Mouse (Mus musculus): ENCODE data around the gene Cmtm2b. TPM values are rescaled to one million over a fixed set of nuclear protein-coding genes. Genes with fewer than 3 reads are reported as not detected.

The Cmtm2b gene
- polyA plus RNA-seq (2015; fragmentation: Nextera tagmentation; extraction: Ambion mirVana): not detected in 2 replicates

GRCm38 (mm10) chr8:104321930-104322329 is at the start of gene Cmtm2b:
TSS of gene Cmtm2b (plus strand) at chr8:104322230.

GRCm38 (mm10) chr8:104293081-104293480 is 28.9 kb upstream of the Cmtm2b start, which contains the start of gene Cmtm2a:
TSS of gene Cmtm2a (minus strand) at chr8:104293181.

DNA sequence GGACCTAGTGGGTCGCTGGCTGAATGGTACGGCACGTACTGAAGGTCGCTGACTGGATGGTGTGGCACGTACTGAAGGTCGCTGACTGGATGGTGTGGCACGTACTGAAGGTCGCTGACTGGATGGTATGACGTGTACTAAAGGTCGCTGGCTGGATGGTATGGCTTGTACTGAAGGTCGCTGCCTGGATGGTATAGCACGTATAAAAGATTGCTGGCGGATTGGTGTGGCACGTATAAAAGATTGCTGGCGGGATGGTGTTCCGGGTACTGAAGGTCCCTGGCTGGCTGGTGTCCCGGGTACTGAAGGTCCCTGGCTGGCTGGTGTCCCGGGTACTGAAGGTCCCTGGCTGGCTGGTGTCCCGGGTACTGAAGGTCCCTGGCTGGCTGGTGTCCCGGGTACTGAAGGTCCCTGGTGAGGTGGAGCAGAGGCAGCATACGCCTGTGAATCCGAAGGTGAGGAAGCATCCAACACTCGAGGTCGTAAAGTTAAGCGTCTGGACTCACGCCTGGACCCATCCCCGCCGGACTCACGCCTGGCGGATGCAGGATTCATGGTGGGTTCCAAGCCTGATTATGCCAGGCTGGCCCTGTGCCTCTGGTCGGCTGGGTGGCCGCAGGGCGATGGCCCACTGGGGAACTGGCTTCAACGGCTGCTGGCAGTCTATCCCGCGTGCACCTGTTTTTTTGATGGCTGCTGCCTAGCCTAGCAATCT is 12.4 kb upstream of the Cmtm2b start, which contains the start of the genes Gm45711 and Cmtm1:
TSS of gene Gm45711 (minus strand) at position 641 of the 715 bp plus-strand sequence.
TSS of gene Cmtm1 (minus strand) at position 705 of the 715 bp plus-strand sequence.

DNA sequence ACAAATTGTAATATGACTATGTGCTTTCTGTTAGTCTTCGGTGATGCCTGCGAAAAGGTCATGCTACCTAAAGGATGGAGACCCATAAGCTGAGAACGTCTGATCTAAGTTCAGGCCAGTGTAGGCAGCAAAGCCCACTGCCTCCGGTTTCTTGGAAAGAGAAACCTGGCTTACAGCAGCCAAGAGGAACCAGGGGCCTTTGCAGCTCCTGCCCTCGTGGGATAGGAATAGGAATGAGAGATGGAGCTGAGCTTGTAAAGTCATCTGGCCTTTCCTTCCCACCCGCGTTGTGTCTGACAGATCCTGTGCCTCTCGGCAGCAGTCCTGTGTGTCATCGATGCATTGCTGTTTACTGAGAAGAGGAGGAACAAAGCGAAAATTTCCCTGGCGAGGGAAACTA is 763 bp upstream of the Cmtm2b start, which contains the start of gene Gm11020:
TSS of gene Gm11020 (plus strand) at position 301 of the 400 bp plus-strand sequence.

DNA sequence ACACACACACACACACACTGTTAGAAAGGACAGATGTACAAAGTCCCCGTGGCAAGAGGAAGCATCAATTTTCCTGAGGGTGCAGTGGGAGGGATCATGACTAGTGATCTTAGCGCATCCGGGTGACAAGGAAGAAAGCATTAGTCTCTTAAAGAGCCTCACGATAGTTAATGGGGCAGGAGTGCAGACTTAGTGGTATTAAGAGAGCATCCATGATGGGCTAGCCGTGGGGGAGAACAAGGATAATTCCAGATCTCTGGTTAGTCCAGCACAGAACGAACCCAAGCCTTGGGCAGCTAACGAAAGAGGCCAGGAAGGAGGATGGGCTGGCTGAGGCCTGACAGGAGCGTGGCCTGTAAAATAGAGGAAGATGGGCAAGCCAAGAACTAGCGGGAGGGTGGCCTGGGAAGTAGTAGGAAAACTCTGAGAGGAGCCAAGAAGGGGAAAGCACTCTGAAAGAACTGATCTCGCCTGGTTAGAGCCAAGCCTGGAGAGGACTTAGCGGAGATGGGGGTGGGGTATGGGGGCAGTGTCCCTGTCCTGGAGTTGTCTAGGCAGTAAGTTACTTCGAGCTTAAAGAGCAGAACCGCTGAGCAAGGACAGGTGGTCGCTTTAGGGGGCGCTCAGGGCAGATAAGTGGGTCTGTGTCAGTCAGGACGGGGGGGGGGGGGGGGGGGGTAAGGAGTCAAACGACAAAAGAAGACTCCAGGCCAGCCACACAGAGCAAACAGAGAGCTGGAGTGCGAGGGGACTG is 17.4 kb downstream of the Cmtm2b start, which contains the start of gene Cmtm3:
TSS of gene Cmtm3 (plus strand) at position 182 of the 754 bp plus-strand sequence.

Other genes with a start within 250 kb of the Cmtm2b start
- gene Cdh5, start 220.6 kb upstream of the Cmtm2b start, polyA plus RNA-seq (2015; fragmentation: Nextera tagmentation; extraction: Ambion mirVana): 13.7 and 14.1 TPM in 2 replicates
- 4.9 and 7.0 TPM in 2 replicates for gene Bean1, start 151.8 kb upstream of the Cmtm2b start, polyA plus RNA-seq (2015; fragmentation: Nextera tagmentation; extraction: Ambion mirVana)
- gene Tk2, start 73.7 kb upstream of the Cmtm2b start, polyA plus RNA-seq (2015; fragmentation: Nextera tagmentation; extraction: Ambion mirVana): 13.2 and 14.4 TPM in 2 replicates
- 46.4 and 49.0 TPM in 2 replicates for gene Cklf, start 71.4 kb upstream of the Cmtm2b start, polyA plus RNA-seq (2015; fragmentation: Nextera tagmentation; extraction: Ambion mirVana)
- not detected in 2 replicates for gene Cmtm2a, start 29.0 kb upstream of the Cmtm2b start, polyA plus RNA-seq (2015; fragmentation: Nextera tagmentation; extraction: Ambion mirVana)
- not detected in 2 replicates for gene Gm45711, start 12.1 kb upstream of the Cmtm2b start, polyA plus RNA-seq (2015; fragmentation: Nextera tagmentation; extraction: Ambion mirVana)
- not detected in 2 replicates for gene Cmtm1, start 12.1 kb upstream of the Cmtm2b start, polyA plus RNA-seq (2015; fragmentation: Nextera tagmentation; extraction: Ambion mirVana)
- gene Gm11020, start 663 bp upstream of the Cmtm2b start, polyA plus RNA-seq (2015; fragmentation: Nextera tagmentation; extraction: Ambion mirVana): not detected in 2 replicates
- gene Cmtm3, start 17.2 kb downstream of the Cmtm2b start, polyA plus RNA-seq (2015; fragmentation: Nextera tagmentation; extraction: Ambion mirVana): 66.2 and 73.0 TPM in 2 replicates
- 2.3 and 2.7 TPM in 2 replicates for gene Cmtm4, start 73.6 kb downstream of the Cmtm2b start, polyA plus RNA-seq (2015; fragmentation: Nextera tagmentation; extraction: Ambion mirVana)
- gene Dync1li2, start 120.8 kb downstream of the Cmtm2b start, polyA plus RNA-seq (2015; fragmentation: Nextera tagmentation; extraction: Ambion mirVana): 40.6 and 51.3 TPM in 2 replicates
- 0.29 and 0.30 TPM in 2 replicates for gene Terb1, start 187.7 kb downstream of the Cmtm2b start, polyA plus RNA-seq (2015; fragmentation: Nextera tagmentation; extraction: Ambion mirVana)
- 59.7 and 69.4 TPM in 2 replicates for gene Nae1, start 212.4 kb downstream of the Cmtm2b start, polyA plus RNA-seq (2015; fragmentation: Nextera tagmentation; extraction: Ambion mirVana)
- gene Car7, start 212.5 kb downstream of the Cmtm2b start, polyA plus RNA-seq (2015; fragmentation: Nextera tagmentation; extraction: Ambion mirVana): 0.58 and 0.97 TPM in 2 replicates